Mouse (Mus musculus) small intestine, adult 2 months (tissue): Measurements from ENCODE around the gene Arhgap22. TPM values are rescaled to one million over a fixed set of nuclear protein-coding genes. Genes with fewer than 3 reads are reported as not detected.

Source experiments
- H3K27ac ChIP-seq: fragments of 200-500 bp; 2 replicates; pipeline ENCODE4 v1.5.1; 2012; ENCODE audit warnings: low read depth, low read length, control low read depth, inconsistent platforms; ENCODE audit not compliant: insufficient read depth
- H3K27me3 ChIP-seq: fragments of 200-500 bp; 2 replicates; pipeline ENCODE4 v1.6.1; 2012; ENCODE audit warnings: mild to moderate bottlenecking, moderate library complexity, low read length, inconsistent platforms; ENCODE audit not compliant: control insufficient read depth, insufficient read depth
- H3K36me3 ChIP-seq: fragments of 200-500 bp; 2 replicates; pipeline ENCODE4 v1.6.1; 2012; ENCODE audit warnings: mild to moderate bottlenecking, low read length, control low read depth, inconsistent platforms; ENCODE audit not compliant: control insufficient read depth, insufficient read depth
- H3K4me1 ChIP-seq: fragments of 200-500 bp; 2 replicates; pipeline ENCODE4 v1.6.1; 2012; ENCODE audit warnings: low read length, inconsistent platforms, mixed read lengths; ENCODE audit not compliant: control insufficient read depth, insufficient read depth, insufficient read length
- H3K4me3 ChIP-seq: fragments of 200-500 bp; 2 replicates; pipeline ENCODE4 v1.5.1; 2012; ENCODE audit warnings: low read depth, mild to moderate bottlenecking, control low read depth, inconsistent platforms, low read length, moderate library complexity
- CTCF ChIP-seq: fragments of 200-500 bp; IDR thresholded peaks from 2 replicates; pipeline ENCODE4 v1.5.1; 2012; ENCODE audit warnings: low read depth, mild to moderate bottlenecking, control low read depth, inconsistent platforms, low read length, moderate library complexity, mixed read lengths; ENCODE audit not compliant: insufficient replicate concordance, insufficient read length; ENCODE audit errors: extremely low read depth
- POLR2A ChIP-seq: fragments of 200-500 bp; IDR thresholded peaks from 2 replicates; pipeline ENCODE4 v1.6.1; 2012; ENCODE audit warnings: low read depth, mild to moderate bottlenecking, control low read depth, inconsistent platforms, low read length, moderate library complexity
- WGBS: fragments of 180-500 bp; shearing (Covaris S2); methylation state at CpG from one replicate; pipeline ENCODE4 v1.1.7; 2018; 5-methylcytosine and 5-hydroxymethylcytosine counted together
- polyA plus RNA-seq: library from polyadenylated mRNA; depleted of rRNA; stranded (reverse); fragments of >200 nt; gene quantifications from 2 replicates; pipeline ENCODE4 v1.2.3, GENCODE M21; 2012

Arhgap22 gene
- polyA plus RNA-seq, 1 experiment = 3.6 TPM

DNA sequence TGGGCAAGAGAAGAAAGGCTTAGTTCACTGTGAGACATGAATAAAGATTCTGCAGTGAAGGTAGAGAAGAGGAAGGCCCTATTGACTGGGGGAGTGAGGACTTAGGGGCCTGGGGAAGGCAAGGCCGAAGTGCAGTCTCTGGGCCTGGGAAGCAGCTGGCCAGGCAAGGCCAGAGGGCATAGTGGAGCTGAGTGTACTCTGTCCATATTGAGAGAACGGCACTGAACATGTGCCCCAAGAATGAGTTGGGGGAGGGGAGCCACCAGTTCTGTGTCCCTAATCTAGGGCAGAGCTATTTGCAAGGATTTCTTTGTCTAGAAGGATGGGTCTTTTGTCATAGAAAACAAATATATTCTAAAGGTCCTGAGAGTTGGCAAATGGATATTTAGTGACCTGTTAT, 86.8 kb downstream of the Arhgap22 start:
- no peak for TF ChIP-seq CTCF
- TF ChIP-seq POLR2A = no peak
- Histone ChIP-seq H3K4me1 (no peaks in the 10 kb centered on the region), H3K27ac (no peak overlapping the region), H3K36me3 (no peaks in the 10 kb centered on the region), H3K4me3 (no peak overlapping the region), H3K27me3 (no peaks in the 10 kb centered on the region)
- WGBS = 71% methylated on average over 2 of the region's 2 CpGs

DNA sequence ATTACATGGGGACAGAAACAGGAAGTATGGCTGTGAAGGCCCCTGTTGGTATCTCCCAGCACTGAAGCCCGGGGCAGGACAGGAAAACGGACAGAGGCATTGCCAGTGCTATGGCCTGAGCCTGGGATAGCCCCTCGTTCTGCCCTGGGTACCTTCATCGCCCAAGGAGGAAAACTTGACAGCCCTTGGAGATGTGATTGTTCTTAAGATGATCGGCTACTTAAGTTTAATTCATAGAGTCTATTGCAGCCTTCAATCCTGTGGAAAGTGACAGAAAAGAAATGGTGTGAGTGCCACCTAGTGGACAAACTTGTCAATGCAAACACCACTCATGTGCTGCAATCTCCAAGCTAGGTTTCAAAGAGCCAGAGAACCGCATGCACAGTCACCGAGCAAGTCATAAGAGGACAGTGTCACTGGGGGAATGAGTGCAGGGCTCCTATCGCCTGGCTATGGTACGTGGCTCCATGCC, 89.6 kb downstream of the Arhgap22 start:
- Histone ChIP-seq H3K36me3 (no peaks in the 10 kb centered on the region), H3K27ac (no peak overlapping the region), H3K27me3 (no peaks in the 10 kb centered on the region), H3K4me1 (0 out of 2 replicates have a peak, but pooled peaks cover 2% of the 10 kb centered on the region), H3K4me3 (no peak overlapping the region)
- TF ChIP-seq CTCF = peak; percentile 55; the same call in 1 of the 2 replicates
- no peak for TF ChIP-seq POLR2A
- 21% methylated on average over 9 of the region's 9 CpGs for WGBS

DNA sequence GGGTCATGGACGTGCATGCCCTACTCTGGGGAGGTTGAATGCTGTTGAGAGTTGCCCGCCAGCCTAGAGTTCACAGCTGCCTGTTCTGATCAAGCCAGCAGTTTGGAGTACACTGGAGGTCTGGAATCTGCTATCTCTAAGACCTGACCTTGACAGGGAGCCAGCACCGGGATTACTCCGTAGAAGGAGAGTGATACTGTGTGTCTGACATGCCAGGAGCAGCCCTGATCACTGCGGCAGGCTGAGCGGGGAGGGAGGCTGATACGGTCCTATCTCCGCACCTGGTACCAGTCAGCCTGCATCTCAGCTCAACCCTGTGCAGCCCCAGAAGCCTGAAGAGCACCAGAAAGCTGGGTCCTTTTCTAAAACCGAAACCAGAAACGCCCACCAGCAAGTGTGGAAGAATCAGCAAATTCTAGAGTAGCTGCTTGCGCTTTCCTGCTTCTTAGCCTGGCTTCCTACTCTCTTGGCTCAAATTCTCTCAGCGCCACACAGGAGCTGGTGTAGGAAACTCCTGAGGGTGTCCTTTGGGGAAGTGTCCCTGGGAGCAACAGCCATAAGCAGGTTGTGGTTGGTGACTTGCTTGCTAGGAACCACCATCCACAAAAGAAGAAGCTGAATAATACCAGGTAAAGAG, 91.9 kb downstream of the Arhgap22 start:
- H3K27me3 ChIP-seq = no peaks in the 10 kb centered on the region
- H3K4me3 ChIP-seq = no peak overlapping the region
- H3K4me1 ChIP-seq = 0 out of 2 replicates have a peak, but pooled peaks cover 2% of the 10 kb centered on the region
- no peaks in the 10 kb centered on the region for H3K36me3 ChIP-seq
- TF ChIP-seq POLR2A (no peak), CTCF (no peak)
- 53% methylated on average over 12 of the region's 12 CpGs for WGBS
- H3K27ac ChIP-seq = no peak overlapping the region

DNA sequence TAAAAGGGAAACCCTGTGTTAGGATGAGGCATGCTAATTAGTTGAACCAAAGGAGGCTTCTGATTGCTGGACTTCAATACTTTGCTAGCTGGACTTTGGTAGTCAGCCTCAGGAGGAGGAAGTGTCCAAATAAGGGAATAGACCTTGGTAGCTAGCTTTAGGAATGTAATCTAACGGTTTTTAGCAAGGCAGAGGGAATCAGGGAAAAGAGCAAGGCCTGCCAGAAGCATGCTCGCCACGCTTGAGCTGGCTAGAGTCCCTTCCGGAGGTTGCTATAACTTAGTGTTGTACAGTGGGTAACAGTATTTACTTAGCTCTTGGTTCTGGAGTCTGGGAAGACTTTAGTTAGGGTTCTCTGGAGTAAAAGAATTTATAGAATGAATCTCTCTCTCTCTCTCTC, 96.9 kb downstream of the Arhgap22 start:
- Histone ChIP-seq H3K36me3 (no peaks in the 10 kb centered on the region), H3K4me1 (0 out of 2 replicates have a peak, but pooled peaks cover 2% of the 10 kb centered on the region), H3K27ac (no peak overlapping the region), H3K27me3 (no peaks in the 10 kb centered on the region), H3K4me3 (no peak overlapping the region)
- no peak for TF ChIP-seq CTCF
- TF ChIP-seq POLR2A = no peak
- WGBS = 33% methylated on average over 4 of the region's 4 CpGs

DNA sequence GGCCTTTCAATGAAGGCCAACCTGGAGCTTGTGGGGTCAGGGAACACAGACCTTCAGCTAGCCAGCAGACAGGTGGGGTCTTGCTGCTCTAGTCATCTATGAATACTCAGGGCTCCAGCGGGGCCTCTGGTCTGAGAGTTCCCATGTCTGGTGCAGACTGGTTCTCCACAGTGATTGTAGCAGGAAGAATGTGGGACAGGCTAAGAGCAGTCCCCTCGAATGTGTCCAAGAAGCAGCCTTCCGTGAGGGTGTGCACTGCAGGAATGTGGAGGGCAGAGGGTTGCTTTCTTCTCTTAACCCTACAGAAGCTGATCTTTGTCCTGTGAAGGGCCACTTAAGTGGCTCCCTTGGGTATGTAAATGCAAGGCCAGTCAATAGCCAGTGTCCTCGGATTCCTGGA, 98.5 kb downstream of the Arhgap22 start:
- TF ChIP-seq POLR2A (no peak), CTCF (no peak)
- Histone ChIP-seq H3K27ac (no peak overlapping the region), H3K4me3 (no peak overlapping the region), H3K36me3 (no peaks in the 10 kb centered on the region), H3K4me1 (no peaks in the 10 kb centered on the region), H3K27me3 (no peaks in the 10 kb centered on the region)
- 58% methylated on average over 4 of the region's 4 CpGs for WGBS

DNA sequence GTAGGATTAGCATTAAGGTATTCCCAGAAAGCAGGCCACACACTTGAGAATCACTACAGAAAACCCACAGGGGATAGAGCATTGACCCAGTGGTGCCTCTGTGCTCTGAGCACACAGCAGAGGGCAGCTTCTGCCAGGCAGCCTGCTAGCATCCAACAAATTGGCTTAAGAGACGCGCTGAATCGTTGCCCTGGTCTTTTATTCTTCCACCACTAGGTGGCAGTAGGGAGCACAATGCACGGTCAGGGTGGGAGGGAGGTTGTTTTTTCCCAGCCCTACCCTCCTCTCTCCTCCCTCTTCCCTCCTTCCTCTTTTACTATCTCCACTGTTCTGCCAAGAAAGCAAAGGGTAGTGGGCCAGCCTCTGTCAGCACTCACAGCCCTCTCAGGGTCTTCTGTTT, 99.8 kb downstream of the Arhgap22 start:
- H3K4me3 ChIP-seq = no peak overlapping the region
- WGBS = 2% methylated on average over 4 of the region's 4 CpGs
- TF ChIP-seq CTCF (peak; percentile 96), POLR2A (no peak)
- no peak overlapping the region for H3K27ac ChIP-seq
- no peaks in the 10 kb centered on the region for H3K27me3 ChIP-seq
- H3K36me3 ChIP-seq = no peaks in the 10 kb centered on the region
- H3K4me1 ChIP-seq = no peaks in the 10 kb centered on the region

DNA sequence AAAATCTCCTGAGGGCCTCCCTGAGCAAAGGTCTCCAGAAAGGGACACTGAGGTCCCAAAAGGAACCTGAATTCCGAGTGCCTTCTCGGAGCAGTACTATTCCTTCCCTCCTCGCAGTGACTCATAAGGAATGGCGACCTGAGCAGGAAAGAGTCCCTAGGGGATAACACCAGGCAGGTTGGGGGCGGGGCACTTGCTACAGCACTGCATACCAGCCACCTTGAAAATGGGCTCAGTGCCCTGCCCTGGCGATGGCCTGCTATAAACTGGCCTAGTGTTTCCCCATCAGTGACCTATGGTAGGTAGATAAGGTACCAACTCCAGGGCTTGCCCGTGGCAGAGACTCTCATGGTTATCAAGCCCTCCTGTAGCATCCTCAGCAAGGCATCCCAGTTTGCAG, 100.3 kb downstream of the Arhgap22 start:
- 38% methylated on average over 7 of the region's 7 CpGs for WGBS
- no peak overlapping the region for H3K4me3 ChIP-seq
- no peak overlapping the region for H3K27ac ChIP-seq
- no peaks in the 10 kb centered on the region for H3K36me3 ChIP-seq
- no peaks in the 10 kb centered on the region for H3K4me1 ChIP-seq
- no peaks in the 10 kb centered on the region for H3K27me3 ChIP-seq
- TF ChIP-seq CTCF = no peak
- no peak for TF ChIP-seq POLR2A
